Mouse (Mus musculus) adrenal gland, adult 18-20 months (tissue): ENCODE measurements around the gene Vcl. TPM values are rescaled to one million over a fixed set of nuclear protein-coding genes. Genes with fewer than 3 reads are reported as not detected.

Source experiments
- DNase-seq, 2 experiments: peaks; one replicate each; pipeline ENCODE4 v3.0.0; 2021 to 2022; ENCODE audit warnings: low spot score in 2 of 2
- long read RNA-seq, 2 experiments: library from polyadenylated mRNA; stranded (forward); transcript quantifications; one replicate each; pipeline ENCODE4 v2.0.0; 2021
- total RNA-seq, 2 experiments: library from RNA; stranded (reverse); gene quantifications; 1 replicate in 1 of 2; 2 replicates in 1 of 2; pipeline ENCODE4 v1.2.3; 2021

Gene Vcl
- 100 to 1,000 TPM in 1 of 2 experiments, 10 to 100 TPM in 1; 83.0 to 123 TPM for total RNA-seq
- long read RNA-seq, experiment 1, full-length matches to known transcripts, result 12 of 22 reads
- long read RNA-seq, experiment 1, partial matches to known transcripts, result 8 of 22 reads
- long read RNA-seq, experiment 1, other reads (novel, unspliced or antisense), result 2 of 22 reads
- long read RNA-seq, experiment 2, partial matches to known transcripts, result 9 of 9 reads
- long read RNA-seq, experiment 2, other reads (novel, unspliced or antisense), result 0 of 9 reads

- DNase-seq, result peak; percentile 98
Measured at GRCm38 (mm10) chr14:20928848-20929745, at the start of gene Vcl. Gene Vcl, plus strand, starts transcription at chr14:20929398.

- DNase-seq, result no peak
Measured at GRCm38 (mm10) chr14:20884691-20885090, 44.5 kb upstream of the Vcl start.

GRCm38 (mm10) chr14:20885091-20885888, 43.9 kb upstream of the Vcl start:
- no peak for DNase-seq

GRCm38 (mm10) chr14:20886266-20886665, 42.9 kb upstream of the Vcl start:
- peak; percentile 38 to 63 for DNase-seq

GRCm38 (mm10) chr14:20887541-20888085, 41.6 kb upstream of the Vcl start:
- no peak for DNase-seq

- no peak for DNase-seq
Measured at GRCm38 (mm10) chr14:20891941-20892402, 37.2 kb upstream of the Vcl start.

- no peak for DNase-seq
Measured at GRCm38 (mm10) chr14:20893815-20894214, 35.4 kb upstream of the Vcl start.

- no peak for DNase-seq
Measured at GRCm38 (mm10) chr14:20901267-20901666, 27.9 kb upstream of the Vcl start.

GRCm38 (mm10) chr14:20903137-20903536, 26.1 kb upstream of the Vcl start:
- DNase-seq, result no peak

GRCm38 (mm10) chr14:20911811-20912210, 17.4 kb upstream of the Vcl start:
- no peak for DNase-seq

- DNase-seq, result peak in 1 of 2 experiments; percentile 53
Measured at GRCm38 (mm10) chr14:20914415-20914814, 14.8 kb upstream of the Vcl start.

- no peak for DNase-seq
Measured at GRCm38 (mm10) chr14:20916625-20917612, 12.3 kb upstream of the Vcl start.

GRCm38 (mm10) chr14:20924071-20924789, 5.0 kb upstream of the Vcl start:
- DNase-seq, result no peak

GRCm38 (mm10) chr14:20927470-20928307, 1.5 kb upstream of the Vcl start:
- DNase-seq, result no peak

- DNase-seq, result no peak
Measured at GRCm38 (mm10) chr14:20928308-20928685, 901 bp upstream of the Vcl start.

GRCm38 (mm10) chr14:20929814-20930434, 726 bp downstream of the Vcl start:
- peak in 1 of 2 experiments; percentile 27 for DNase-seq

GRCm38 (mm10) chr14:20930481-20931391, 1.5 kb downstream of the Vcl start:
- DNase-seq, result peak in 1 of 2 experiments; percentile 18
